Mouse (Mus musculus): ENCODE results near the gene Prss32.

Prss32 gene

GRCm38 (mm10) chr17:23843812-23844273 lies at the start of gene Prss32, which contains the start of gene Prss41:
Prss32 (plus strand) TSS chr17:23843855.
Prss41 (minus strand) TSS chr17:23844172.
- peak; percentile 73 for DNase-seq (ENCODE audit: low spot score)

- DNase-seq (ENCODE audit: low spot score), result no peak
Measured at GRCm38 (mm10) chr17:23795323-23795722, 48.3 kb upstream of the Prss32 start.

GRCm38 (mm10) chr17:23797316-23797715 lies 46.3 kb upstream of the Prss32 start:
- no peak for DNase-seq (ENCODE audit: low spot score)

GRCm38 (mm10) chr17:23801627-23802026 lies 42.0 kb upstream of the Prss32 start:
- DNase-seq (ENCODE audit: low spot score), result no peak

- DNase-seq (ENCODE audit: low spot score), result peak; percentile 100
Measured at GRCm38 (mm10) chr17:23802746-23803365, 40.8 kb upstream of the Prss32 start.

GRCm38 (mm10) chr17:23803366-23804041 lies 40.2 kb upstream of the Prss32 start:
- DNase-seq (ENCODE audit: low spot score), result peak; percentile 88

GRCm38 (mm10) chr17:23804426-23805085 lies 39.1 kb upstream of the Prss32 start:
- no peak for DNase-seq (ENCODE audit: low spot score)

GRCm38 (mm10) chr17:23806867-23807266 lies 36.8 kb upstream of the Prss32 start:
- DNase-seq (ENCODE audit: low spot score), result no peak

- no peak for DNase-seq (ENCODE audit: low spot score)
Measured at GRCm38 (mm10) chr17:23807918-23808317, 35.7 kb upstream of the Prss32 start.

GRCm38 (mm10) chr17:23815641-23816040 lies 28.0 kb upstream of the Prss32 start:
- no peak for DNase-seq (ENCODE audit: low spot score)

GRCm38 (mm10) chr17:23818579-23818978 lies 25.1 kb upstream of the Prss32 start:
- no peak for DNase-seq (ENCODE audit: low spot score)

GRCm38 (mm10) chr17:23819235-23819634 lies 24.4 kb upstream of the Prss32 start:
- no peak for DNase-seq (ENCODE audit: low spot score)

- DNase-seq (ENCODE audit: low spot score), result no peak
Measured at GRCm38 (mm10) chr17:23820731-23821130, 22.9 kb upstream of the Prss32 start.

GRCm38 (mm10) chr17:23822094-23822493 lies 21.6 kb upstream of the Prss32 start:
- no peak for DNase-seq (ENCODE audit: low spot score)

GRCm38 (mm10) chr17:23823018-23823417 lies 20.6 kb upstream of the Prss32 start:
- DNase-seq (ENCODE audit: low spot score), result no peak

GRCm38 (mm10) chr17:23823614-23824013 lies 20.0 kb upstream of the Prss32 start:
- no peak for DNase-seq (ENCODE audit: low spot score)

GRCm38 (mm10) chr17:23825591-23825990 lies 18.1 kb upstream of the Prss32 start:
- no peak for DNase-seq (ENCODE audit: low spot score)

- DNase-seq (ENCODE audit: low spot score), result peak; percentile 76
Measured at GRCm38 (mm10) chr17:23828271-23829001, 15.2 kb upstream of the Prss32 start.

GRCm38 (mm10) chr17:23829064-23829619 lies 14.5 kb upstream of the Prss32 start, which contains the start of gene Elob:
Elob (minus strand) TSS chr17:23829136.
- DNase-seq (ENCODE audit: low spot score), result peak; percentile 93

- DNase-seq (ENCODE audit: low spot score), result no peak
Measured at GRCm38 (mm10) chr17:23831201-23831600, 12.5 kb upstream of the Prss32 start.

GRCm38 (mm10) chr17:23836006-23836575 lies 7.6 kb upstream of the Prss32 start, which contains the start of gene Prss33:
Prss33 (minus strand) TSS chr17:23836056.
- no peak for DNase-seq (ENCODE audit: low spot score)

Measured in embryo, embryonic 10 days (tissue).